Mouse (Mus musculus) neural tube, embryonic 12.5 days (tissue): Measurements from ENCODE around the gene Usmg5. TPM values are rescaled to one million over a fixed set of nuclear protein-coding genes. Genes with fewer than 3 reads are reported as not detected.
"Not testable (repeated sequence)": the region's sequence is repeated elsewhere in the genome, so short reads cannot be mapped to it uniquely, and the experiment has no call there.

Source experiments
- ATAC-seq: fragments of 200-750 bp; cut with Nextera tagmentation; 2 replicates; pipeline ENCODE4 v1.8.0; 2017; ENCODE audit warnings: low read depth, mild to moderate bottlenecking, moderate TSS enrichment, moderate library complexity; ENCODE audit not compliant: low FRiP score
- H3K27ac ChIP-seq: fragments of 300-500 bp; sonication (generic); 2 replicates; pipeline ENCODE4 v1.5.1; 2016
- H3K27me3 ChIP-seq: fragments of 300-500 bp; sonication (generic); replicated peaks from 2 replicates; pipeline ENCODE4 v1.6.1; 2016; ENCODE audit warnings: mild to moderate bottlenecking
- H3K36me3 ChIP-seq: fragments of 300-500 bp; sonication (generic); 2 replicates; pipeline ENCODE4 v1.6.1; 2016; ENCODE audit warnings: mild to moderate bottlenecking
- H3K4me1 ChIP-seq: fragments of 300-500 bp; sonication (generic); 2 replicates; pipeline ENCODE4 v1.6.1; 2016
- H3K4me2 ChIP-seq: fragments of 300-500 bp; sonication (generic); replicated peaks from 2 replicates; pipeline ENCODE4 v1.6.1; 2016; ENCODE audit warnings: mild to moderate bottlenecking
- H3K4me3 ChIP-seq: fragments of 300-500 bp; sonication (generic); 2 replicates; pipeline ENCODE4 v1.5.1; 2016
- H3K9ac ChIP-seq: fragments of 300-500 bp; sonication (generic); 2 replicates; pipeline ENCODE4 v1.6.1; 2016; ENCODE audit warnings: mild to moderate bottlenecking
- H3K9me3 ChIP-seq: fragments of 300-500 bp; sonication (generic); 2 replicates; pipeline ENCODE4 v1.6.1; 2016; ENCODE audit warnings: mild to moderate bottlenecking
- WGBS: fragments of 180-500 bp; shearing (Covaris S2); methylation state at CpG from one replicate; pipeline ENCODE4 v1.1.7; 2016; 5-methylcytosine and 5-hydroxymethylcytosine counted together
- polyA plus RNA-seq: library from polyadenylated mRNA; unstranded; fragments of >200 nt; fragmentation: Nextera tagmentation; extraction: Ambion mirVana; gene quantifications from 2 replicates; pipeline ENCODE4 v1.2.1, GENCODE M21; 2016

Gene Usmg5
- polyA plus RNA-seq = 1,410 and 1,413 TPM in 2 replicates

DNA sequence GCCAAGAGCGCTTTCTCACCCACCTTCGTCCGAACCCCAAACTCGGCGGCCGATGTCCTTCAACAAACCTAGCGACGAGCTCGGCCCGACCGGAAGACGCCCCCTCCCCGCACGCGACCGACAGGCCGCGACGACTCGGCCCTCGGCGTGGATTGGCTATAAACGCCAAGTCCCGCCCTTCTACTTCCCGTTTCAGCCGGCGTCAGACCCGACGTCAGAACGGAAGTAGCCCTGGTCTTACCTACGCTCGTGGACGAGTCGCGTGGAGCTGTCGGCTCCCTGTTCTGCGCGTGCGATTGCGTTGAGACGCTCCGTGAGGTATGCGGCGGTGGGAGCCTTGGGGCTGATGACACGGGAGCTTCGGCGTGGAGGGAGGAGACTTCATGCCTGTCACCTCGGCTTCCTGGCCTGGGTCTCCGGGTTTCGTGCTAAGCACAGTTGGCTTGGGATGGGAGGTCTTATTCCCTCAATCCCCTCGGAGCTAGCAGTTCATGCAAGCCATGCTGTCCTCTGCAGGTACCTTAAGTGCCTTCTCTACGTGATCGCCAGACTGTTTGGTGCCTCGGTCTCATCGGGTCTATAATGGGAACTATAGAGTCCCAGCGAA is at the start of gene Usmg5, which contains the start of gene Pdcd11:
TSS of gene Usmg5 (minus strand) at position 98 of the 607 bp plus-strand sequence.
TSS of gene Pdcd11 (plus strand) at position 219 of the 607 bp plus-strand sequence.
- peak; percentile 100 for ATAC-seq
- Histone ChIP-seq H3K9me3 (no peaks in the 10 kb centered on the region), H3K27ac (peak within 1 kb of the TSS; percentile 59), H3K27me3 (no peaks in the 10 kb centered on the region), H3K4me3 (peak within 1 kb of the TSS; percentile 96), H3K4me1 (peaks cover 13% of the 10 kb centered on the region), H3K9ac (peak within 1 kb of the TSS; percentile 95), H3K4me2 (peak within 1 kb of the TSS; percentile 89), H3K36me3 (peaks cover 23% of the 10 kb centered on the region)
- WGBS = under 1% methylated on average over 56 of the region's 56 CpGs

DNA sequence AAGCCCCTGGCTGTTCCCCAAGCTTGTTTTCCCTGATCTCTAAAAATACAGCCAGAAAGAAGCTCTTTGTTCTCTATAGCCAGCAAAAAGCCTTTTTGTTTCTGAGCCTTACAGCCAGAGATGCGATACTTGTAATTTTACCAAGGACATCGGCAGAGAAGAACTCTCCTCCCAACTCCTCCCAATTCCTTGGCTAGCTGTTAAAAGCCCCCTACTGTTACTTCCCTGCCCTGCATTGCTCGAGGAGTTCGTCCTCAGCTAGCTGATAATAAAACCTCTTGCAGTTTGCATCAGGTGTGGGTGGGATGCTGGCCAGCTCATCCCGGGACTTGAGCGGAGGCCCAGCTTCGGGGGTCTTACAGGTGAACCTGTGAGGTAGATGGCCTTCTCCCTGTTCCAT is 49.2 kb upstream of the Usmg5 start:
- not testable (repeated sequence) for H3K27ac ChIP-seq, H3K36me3 ChIP-seq, H3K9me3 ChIP-seq, H3K4me3 ChIP-seq, H3K9ac ChIP-seq, ATAC-seq, H3K4me2 ChIP-seq
- Histone ChIP-seq H3K4me1 (peaks cover 16% of the 10 kb centered on the region; the same call in 1 of the 2 replicates), H3K27me3 (peaks cover 11% of the 10 kb centered on the region; the same call in 1 of the 2 replicates)
- 36% methylated on average over 7 of the region's 7 CpGs for WGBS

DNA sequence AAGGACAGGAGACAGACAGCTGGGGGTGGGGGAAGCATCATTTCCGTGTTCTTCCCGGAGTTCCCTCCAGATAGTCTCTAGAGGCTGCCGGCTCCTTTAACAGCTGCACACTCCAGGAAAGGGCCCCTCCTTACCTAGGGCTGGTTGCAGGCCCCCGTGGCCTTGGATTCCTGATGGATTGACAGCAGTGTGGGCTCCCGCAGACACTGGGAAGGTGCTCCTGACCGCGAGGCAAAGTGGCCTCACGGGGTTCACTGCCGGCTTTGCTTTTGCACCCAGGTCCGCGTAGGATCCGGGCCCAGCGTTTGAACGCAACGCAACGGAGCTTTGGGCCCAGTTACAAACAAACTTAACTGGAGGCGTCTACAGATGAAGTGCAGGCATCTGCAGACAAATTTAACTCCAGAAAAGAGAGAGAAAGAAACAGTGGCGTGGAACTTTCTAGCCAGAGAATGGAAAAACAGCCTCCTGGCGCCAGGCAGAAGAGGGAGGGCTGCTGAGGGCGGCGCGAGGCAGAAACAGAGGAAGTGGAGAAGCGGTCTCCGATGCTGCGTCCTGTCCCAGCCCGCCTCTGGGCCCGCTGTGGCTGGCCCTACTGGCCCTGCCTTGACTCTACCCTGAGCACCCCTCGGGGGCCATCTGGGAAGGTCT is 47.4 kb upstream of the Usmg5 start, which contains the start of gene Calhm2:
TSS of gene Calhm2 (minus strand) at position 524 of the 651 bp plus-strand sequence.
- WGBS = 11% methylated on average over 28 of the region's 28 CpGs
- Histone ChIP-seq H3K4me3 (peak within 1 kb of the TSS; percentile 32), H3K4me2 (peak within 1 kb of the TSS; percentile 53), H3K27ac (no peak within 1 kb of the TSS; the same call in 1 of the 2 replicates), H3K9ac (peak within 1 kb of the TSS; percentile 48), H3K27me3 (peaks cover 11% of the 10 kb centered on the region; the same call in 1 of the 2 replicates), H3K36me3 (peaks cover 9% of the 10 kb centered on the region), H3K4me1 (peaks cover 16% of the 10 kb centered on the region; the same call in 1 of the 2 replicates), H3K9me3 (no peaks in the 10 kb centered on the region)
- ATAC-seq = no peak

DNA sequence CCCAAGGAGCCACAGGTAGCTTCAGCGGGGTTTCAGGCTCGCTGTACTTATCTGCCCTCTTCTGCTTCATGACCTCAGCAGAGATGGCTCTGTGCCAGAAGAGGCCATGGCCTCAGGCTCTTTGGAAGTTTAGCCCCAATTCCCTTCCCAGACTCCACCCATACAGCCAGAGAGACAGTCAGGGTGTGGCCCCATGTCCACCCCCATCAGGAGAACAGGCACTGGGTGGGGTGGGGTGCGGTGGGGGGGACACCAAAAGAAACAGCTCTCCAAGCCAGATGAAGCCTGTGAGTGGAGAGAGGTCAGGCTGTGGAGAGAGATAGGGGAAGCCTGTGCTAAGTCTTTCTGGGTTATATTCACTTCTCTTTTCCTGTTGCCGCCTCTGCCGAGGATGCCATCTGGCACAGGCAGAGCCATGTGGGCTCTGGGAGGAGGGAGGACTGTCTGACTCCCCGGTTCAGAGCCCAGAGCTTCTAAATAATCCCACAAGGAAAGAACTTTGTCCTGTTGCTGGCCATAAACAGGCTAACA is 46.7 kb upstream of the Usmg5 start:
- 57% methylated on average over 6 of the region's 6 CpGs for WGBS
- no peak for ATAC-seq
- peaks cover 17% of the 10 kb centered on the region for H3K36me3 ChIP-seq
- H3K4me2 ChIP-seq = peak overlapping the region; percentile 53
- peaks cover 16% of the 10 kb centered on the region; the same call in 1 of the 2 replicates for H3K4me1 ChIP-seq
- H3K9ac ChIP-seq = no peak overlapping the region
- no peak overlapping the region for H3K4me3 ChIP-seq
- peaks cover 11% of the 10 kb centered on the region; the same call in 1 of the 2 replicates for H3K27me3 ChIP-seq
- H3K27ac ChIP-seq = no peak overlapping the region
- H3K9me3 ChIP-seq = no peaks in the 10 kb centered on the region

DNA sequence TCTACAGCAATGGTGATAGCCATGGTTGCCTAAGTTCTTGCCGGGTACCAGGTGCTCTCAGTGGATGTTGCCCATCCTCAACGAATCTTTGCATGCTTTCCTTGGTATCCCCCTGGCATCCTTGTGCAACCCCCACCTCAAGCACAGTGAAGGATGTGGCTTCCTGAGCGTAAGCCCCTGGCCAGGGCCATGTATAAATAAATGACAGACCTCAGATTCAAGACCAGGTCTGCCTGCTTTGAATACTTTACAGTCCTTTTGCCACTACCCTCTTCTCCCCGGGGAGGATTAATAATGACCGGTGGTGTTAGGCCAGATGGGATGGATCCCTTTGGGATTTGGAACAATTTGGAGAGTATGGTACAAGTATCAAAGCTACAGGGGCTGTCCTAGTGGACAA is 45.7 kb upstream of the Usmg5 start:
- WGBS = 88% methylated on average over 5 of the region's 5 CpGs
- Histone ChIP-seq H3K36me3 (peaks cover 27% of the 10 kb centered on the region), H3K27ac (no peak overlapping the region), H3K27me3 (peaks cover 11% of the 10 kb centered on the region; the same call in 1 of the 2 replicates), H3K9me3 (no peaks in the 10 kb centered on the region), H3K4me3 (no peak overlapping the region), H3K4me1 (peaks cover 16% of the 10 kb centered on the region; the same call in 1 of the 2 replicates), H3K4me2 (no peak overlapping the region), H3K9ac (no peak overlapping the region)
- no peak for ATAC-seq

DNA sequence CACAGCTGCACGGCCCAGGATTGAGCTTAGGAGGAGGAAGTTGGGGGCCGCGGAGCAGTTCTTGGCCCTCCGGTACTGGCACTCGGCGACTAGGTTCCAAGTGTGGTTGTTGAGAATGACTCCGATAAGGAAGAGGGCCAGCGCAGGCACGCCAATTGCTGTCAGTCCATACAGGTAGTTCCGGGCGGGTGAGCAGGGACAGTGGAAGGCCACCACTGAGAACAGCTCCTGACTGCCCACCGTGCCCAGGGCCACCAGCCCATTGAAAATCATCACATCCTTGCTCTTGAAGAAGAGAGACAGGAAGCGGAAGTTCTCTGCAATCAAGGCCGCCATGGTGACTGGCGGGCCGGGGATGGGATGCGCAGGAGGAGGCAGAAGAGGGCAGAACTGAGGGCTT is 45.1 kb upstream of the Usmg5 start:
- Histone ChIP-seq H3K36me3 (peaks cover 33% of the 10 kb centered on the region), H3K4me3 (no peak overlapping the region), H3K27ac (no peak overlapping the region), H3K9ac (no peak overlapping the region), H3K27me3 (peaks cover 11% of the 10 kb centered on the region; the same call in 1 of the 2 replicates), H3K4me1 (peaks cover 16% of the 10 kb centered on the region; the same call in 1 of the 2 replicates), H3K9me3 (no peaks in the 10 kb centered on the region), H3K4me2 (no peak overlapping the region)
- ATAC-seq = no peak
- 90% methylated on average over 17 of the region's 17 CpGs for WGBS

DNA sequence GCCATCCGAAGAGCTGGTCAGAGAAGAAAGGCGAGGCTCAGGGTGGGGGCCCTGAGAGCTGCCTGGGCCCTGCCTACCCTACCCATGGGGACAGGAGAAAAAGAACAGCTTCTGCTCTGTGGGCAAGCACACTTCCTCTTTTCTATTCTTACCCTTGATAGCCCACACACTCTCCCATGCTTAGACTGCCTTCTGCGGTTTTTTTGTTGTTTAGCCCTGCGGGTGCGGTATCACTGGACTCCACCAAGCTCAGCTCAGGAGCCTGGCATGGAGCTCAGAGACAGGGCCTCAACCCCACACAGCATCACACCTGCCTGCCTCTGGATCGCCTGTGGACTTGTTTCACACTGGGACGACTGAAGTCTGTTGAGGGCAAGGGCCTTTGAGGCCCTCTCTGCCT is 42.7 kb upstream of the Usmg5 start:
- Histone ChIP-seq H3K4me2 (no peak overlapping the region), H3K4me3 (no peak overlapping the region), H3K27me3 (0 out of 2 replicates have a peak, but pooled peaks cover under 1% of the 10 kb centered on the region), H3K9me3 (no peaks in the 10 kb centered on the region), H3K27ac (no peak overlapping the region), H3K36me3 (peaks cover 57% of the 10 kb centered on the region), H3K4me1 (peaks cover 16% of the 10 kb centered on the region; the same call in 1 of the 2 replicates), H3K9ac (no peak overlapping the region)
- no peak for ATAC-seq
- 90% methylated on average over 7 of the region's 7 CpGs for WGBS

DNA sequence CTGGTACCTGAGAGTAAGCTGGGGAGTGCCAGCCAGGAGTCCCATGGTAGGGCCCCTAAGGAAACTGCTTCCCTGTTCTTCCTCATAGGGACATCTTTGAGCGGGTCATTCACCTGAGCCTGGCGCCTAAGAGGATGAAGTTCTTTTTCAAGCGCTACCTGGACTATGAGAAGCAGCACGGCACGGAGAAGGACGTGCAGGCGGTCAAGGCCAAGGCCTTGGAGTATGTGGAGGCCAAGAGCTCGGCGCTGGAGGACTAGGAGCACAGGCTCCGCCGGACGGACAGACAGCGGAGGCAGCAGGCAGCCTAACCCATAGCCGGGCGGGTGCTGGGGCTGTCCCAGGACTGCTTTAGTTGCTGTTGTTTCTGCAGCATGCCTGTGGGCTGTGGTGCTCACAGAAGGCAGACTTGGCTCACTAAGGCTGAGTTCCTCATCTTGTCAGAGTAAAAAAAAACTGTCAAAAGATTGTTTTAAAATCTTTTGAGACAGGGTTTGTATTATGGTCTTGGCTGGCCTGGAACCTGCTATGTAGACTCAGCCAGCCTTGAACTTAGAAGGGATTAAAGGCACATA is 40.2 kb upstream of the Usmg5 start:
- no peaks in the 10 kb centered on the region for H3K27me3 ChIP-seq
- WGBS = 94% methylated on average over 15 of the region's 15 CpGs
- H3K9ac ChIP-seq = no peak overlapping the region
- no peak overlapping the region for H3K27ac ChIP-seq
- peaks cover 81% of the 10 kb centered on the region for H3K36me3 ChIP-seq
- no peaks in the 10 kb centered on the region for H3K4me1 ChIP-seq
- ATAC-seq = no peak
- no peak overlapping the region for H3K4me2 ChIP-seq
- H3K9me3 ChIP-seq = no peaks in the 10 kb centered on the region
- no peak overlapping the region for H3K4me3 ChIP-seq

DNA sequence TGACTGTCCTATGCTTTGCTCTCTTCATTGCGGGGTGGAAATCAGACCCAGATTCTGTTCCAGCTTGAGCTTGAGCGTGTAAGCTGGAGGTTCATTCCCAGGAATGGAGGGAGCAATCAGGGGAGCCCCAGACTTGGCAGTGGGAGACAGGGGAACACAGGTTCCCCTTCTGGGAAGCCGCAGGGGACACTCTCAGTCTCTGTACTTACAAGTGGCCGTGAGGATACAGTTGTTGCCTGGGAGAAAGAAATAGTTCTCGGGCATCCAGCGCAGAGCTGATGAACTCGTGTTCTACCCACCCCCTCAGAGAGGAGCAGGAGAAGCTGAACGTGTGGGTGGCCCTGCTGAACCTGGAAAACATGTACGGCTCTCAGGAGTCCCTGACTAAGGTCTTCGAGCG is 38.4 kb upstream of the Usmg5 start:
- Histone ChIP-seq H3K9me3 (no peaks in the 10 kb centered on the region), H3K36me3 (peaks cover 97% of the 10 kb centered on the region), H3K27ac (no peak overlapping the region), H3K4me1 (no peaks in the 10 kb centered on the region), H3K9ac (no peak overlapping the region), H3K4me3 (no peak overlapping the region), H3K27me3 (no peaks in the 10 kb centered on the region), H3K4me2 (no peak overlapping the region)
- WGBS = 93% methylated on average over 11 of the region's 11 CpGs
- ATAC-seq = no peak

DNA sequence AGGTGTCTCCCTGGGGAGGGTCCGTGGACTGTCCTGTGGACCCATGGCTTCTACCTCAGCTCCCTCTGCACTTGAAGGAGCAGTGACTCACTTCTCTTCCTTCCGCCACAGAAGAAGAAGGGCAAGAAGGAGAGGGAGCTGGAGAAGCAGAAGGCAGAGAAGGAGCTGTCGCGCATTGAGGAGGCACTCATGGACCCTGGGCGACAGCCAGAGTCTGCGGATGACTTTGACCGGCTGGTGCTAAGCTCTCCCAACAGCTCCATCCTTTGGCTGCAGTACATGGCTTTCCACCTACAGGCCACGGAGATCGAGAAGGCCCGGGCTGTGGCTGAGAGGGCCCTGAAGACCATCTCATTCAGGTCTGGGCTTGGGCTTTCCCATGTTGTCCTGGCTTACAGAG is 37.7 kb upstream of the Usmg5 start:
- no peaks in the 10 kb centered on the region for H3K27me3 ChIP-seq
- H3K36me3 ChIP-seq = peaks cover 90% of the 10 kb centered on the region
- no peaks in the 10 kb centered on the region for H3K4me1 ChIP-seq
- no peak for ATAC-seq
- H3K9ac ChIP-seq = no peak overlapping the region
- H3K4me3 ChIP-seq = no peak overlapping the region
- WGBS = 93% methylated on average over 10 of the region's 10 CpGs
- no peak overlapping the region for H3K4me2 ChIP-seq
- H3K27ac ChIP-seq = no peak overlapping the region
- no peaks in the 10 kb centered on the region for H3K9me3 ChIP-seq

DNA sequence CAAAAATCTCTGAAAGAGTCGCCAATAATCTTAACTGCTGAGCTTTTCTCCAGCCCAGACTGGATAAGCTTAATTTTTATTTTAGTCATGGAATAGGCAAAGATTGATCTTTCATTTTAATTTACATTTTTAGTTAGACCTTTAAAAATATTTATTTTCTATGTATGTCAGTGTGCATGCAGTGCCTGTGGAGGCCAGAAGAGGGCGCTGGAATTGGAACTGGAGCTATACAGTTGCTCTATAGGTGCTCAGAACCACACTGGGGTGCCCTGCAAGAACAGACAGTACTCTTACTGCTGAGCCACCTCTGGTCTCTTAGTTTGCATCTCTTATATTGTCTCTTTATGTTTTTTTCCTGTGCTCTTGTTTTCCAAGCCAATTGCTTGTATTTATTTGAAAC is 32.4 kb upstream of the Usmg5 start:
- Histone ChIP-seq H3K27ac (no peak overlapping the region), H3K4me2 (no peak overlapping the region), H3K4me1 (no peaks in the 10 kb centered on the region), H3K36me3 (peaks cover 66% of the 10 kb centered on the region), H3K4me3 (no peak overlapping the region), H3K27me3 (no peaks in the 10 kb centered on the region), H3K9ac (no peak overlapping the region), H3K9me3 (no peaks in the 10 kb centered on the region)
- no peak for ATAC-seq
- WGBS = 20% methylated on average over 2 of the region's 2 CpGs

DNA sequence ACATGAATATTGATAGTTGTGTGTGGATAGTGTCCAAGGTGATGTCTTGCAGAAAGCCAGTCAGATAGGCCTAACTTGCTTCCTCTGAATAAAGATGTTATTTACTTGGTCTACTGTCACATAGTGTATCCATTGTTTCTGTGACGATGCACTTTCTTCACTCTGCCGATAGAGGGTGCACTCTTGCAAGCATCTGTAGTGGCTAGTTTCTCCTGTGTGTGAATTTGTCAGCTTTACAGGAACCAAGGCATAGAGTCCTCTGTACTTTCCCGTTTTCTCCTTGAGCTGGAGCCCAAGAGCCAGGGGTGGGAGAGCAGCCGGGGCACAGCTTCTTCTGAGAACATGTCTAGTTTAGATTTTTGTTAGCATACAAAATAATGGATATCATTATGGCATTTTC is 30.6 kb upstream of the Usmg5 start:
- 49% methylated on average over 4 of the region's 4 CpGs for WGBS
- Histone ChIP-seq H3K9ac (no peak overlapping the region), H3K27ac (no peak overlapping the region), H3K4me3 (no peak overlapping the region), H3K36me3 (peaks cover 66% of the 10 kb centered on the region), H3K4me1 (no peaks in the 10 kb centered on the region), H3K27me3 (no peaks in the 10 kb centered on the region), H3K9me3 (no peaks in the 10 kb centered on the region), H3K4me2 (no peak overlapping the region)
- no peak for ATAC-seq
